Mouse (Mus musculus) liver, embryonic 16.5 days (tissue): ENCODE data around the gene Etfrf1. TPM values are rescaled to one million over a fixed set of nuclear protein-coding genes. Genes with fewer than 3 reads are reported as not detected.

Source experiments
- ATAC-seq: fragments of 200-750 bp; cut with Nextera tagmentation; 2 replicates; pipeline ENCODE4 v1.8.0; 2017; ENCODE audit warnings: low read depth, mild to moderate bottlenecking, moderate number of reproducible peaks, moderate library complexity
- H3K27ac ChIP-seq: fragments of 300-500 bp; sonication (generic); 2 replicates; pipeline ENCODE4 v1.5.1; 2014; ENCODE audit warnings: mild to moderate bottlenecking, low read length
- H3K27me3 ChIP-seq: fragments of 300-500 bp; sonication (generic); 2 replicates; pipeline ENCODE4 v1.6.1; 2014; ENCODE audit warnings: low read depth, low read length, mixed read lengths; ENCODE audit not compliant: control insufficient read depth, insufficient read depth
- H3K36me3 ChIP-seq: fragments of 300-500 bp; sonication (generic); 2 replicates; pipeline ENCODE4 v1.6.1; 2014; ENCODE audit warnings: mild to moderate bottlenecking; ENCODE audit not compliant: control insufficient read depth, insufficient read depth
- H3K4me1 ChIP-seq: fragments of 300-500 bp; sonication (generic); 2 replicates; pipeline ENCODE4 v1.6.1; 2014; ENCODE audit warnings: low read depth, low read length, mixed read lengths; ENCODE audit not compliant: control insufficient read depth
- H3K4me2 ChIP-seq: fragments of 300-500 bp; sonication (generic); 2 replicates; pipeline ENCODE4 v1.6.1; 2014; ENCODE audit warnings: low read depth, low read length, mixed read lengths
- H3K4me3 ChIP-seq: fragments of 300-500 bp; sonication (generic); 2 replicates; pipeline ENCODE4 v1.5.1; 2014; ENCODE audit warnings: low read depth, mild to moderate bottlenecking, low read length
- H3K9ac ChIP-seq: fragments of 300-500 bp; sonication (generic); 2 replicates; pipeline ENCODE4 v1.6.1; 2014; ENCODE audit warnings: low read depth, low read length
- H3K9me3 ChIP-seq: fragments of 300-500 bp; sonication (generic); replicated peaks from 2 replicates; pipeline ENCODE4 v1.6.1; 2016; ENCODE audit warnings: low read length; ENCODE audit not compliant: control insufficient read depth
- WGBS: fragments of 180-500 bp; shearing (Covaris S2); extraction: QIAGEN DNeasy Blood & Tissue Kit; methylation state at CpG from one replicate; pipeline ENCODE4 v1.1.7; 2014; ENCODE audit not compliant: insufficient replicate concordance; 5-methylcytosine and 5-hydroxymethylcytosine counted together
- polyA plus RNA-seq: library from polyadenylated mRNA; unstranded; fragments of >200 nt; fragmentation: Nextera tagmentation; extraction: Ambion mirVana; gene quantifications from 2 replicates; pipeline ENCODE4 v1.2.1, GENCODE M21; 2015

Etfrf1 gene
- polyA plus RNA-seq, 1 experiment from 2014 or later = 19.9 TPM

- H3K9me3 ChIP-seq = no peaks in the 10 kb centered on the region
- ATAC-seq = no peak
These were observed 51.4 kb downstream of the Etfrf1 start for GRCm38 (mm10) chr6:145262314-145262713.

More at GRCm38 (mm10) chr6:145262314-145262713, 51.4 kb downstream of the Etfrf1 start:
- H3K27ac ChIP-seq = no peak overlapping the region
- H3K4me3 ChIP-seq = no peak overlapping the region
- WGBS = 72% methylated on average over 7 of the region's 7 CpGs
- H3K27me3 ChIP-seq = no peaks in the 10 kb centered on the region
- no peak overlapping the region for H3K4me2 ChIP-seq
- no peak overlapping the region for H3K9ac ChIP-seq
- H3K36me3 ChIP-seq = no peaks in the 10 kb centered on the region
- H3K4me1 ChIP-seq = no peaks in the 10 kb centered on the region

Other genes with a start within 250 kb of the Etfrf1 start
- 0.96 and 1.2 TPM in 2 replicates for gene Bcat1, start 134.9 kb upstream of the Etfrf1 start, polyA plus RNA-seq
- 16.1 and 17.5 TPM in 2 replicates for gene Lrmp, start 95.5 kb upstream of the Etfrf1 start, polyA plus RNA-seq
- gene Casc1, start 129 bp upstream of the Etfrf1 start, polyA plus RNA-seq = 0.12 and 0.13 TPM in 2 replicates
- 41.1 and 44.1 TPM in 2 replicates for gene Kras, start 39.1 kb downstream of the Etfrf1 start, polyA plus RNA-seq